Mouse (Mus musculus): ENCODE data around the gene Bpifb2.

GRCm38 (mm10) chr2:153850351-153851029 is 24.4 kb upstream of the Bpifb2 start:
- peak; percentile 50 for TF ChIP-seq CTCF (IDR thresholded peaks at IDR 0.05; ENCODE audit: low read depth)
- TF ChIP-seq EP300 (IDR thresholded peaks at IDR 0.05; ENCODE audit: low read depth), result no peak

Measured in heart, postnatal 0 days (tissue).